Mouse (Mus musculus) forebrain, embryonic 14.5 days (tissue): ENCODE measurements around the gene Antxrl. TPM values are rescaled to one million over a fixed set of nuclear protein-coding genes. Genes with fewer than 3 reads are reported as not detected.

Source experiments
- ATAC-seq: fragments of 200-750 bp; cut with Nextera tagmentation; 2 replicates; pipeline ENCODE4 v1.8.0; 2017; ENCODE audit warnings: mild to moderate bottlenecking, moderate library complexity
- DNase-seq: peaks from one replicate; pipeline ENCODE4 v3.0.0-alpha.2; 2015; ENCODE audit warnings: low spot score
- H3K27ac ChIP-seq: fragments of 300-500 bp; sonication (generic); 2 replicates; pipeline ENCODE4 v1.5.1; 2014; ENCODE audit warnings: low read depth, mild to moderate bottlenecking, control low read depth, low read length, moderate library complexity
- H3K27me3 ChIP-seq: fragments of 300-500 bp; sonication (generic); replicated peaks from 2 replicates; pipeline ENCODE4 v1.6.1; 2014; ENCODE audit warnings: low read length, control low read depth, mixed read lengths; ENCODE audit not compliant: control insufficient read depth, insufficient read depth
- H3K36me3 ChIP-seq: fragments of 300-500 bp; sonication (generic); 2 replicates; pipeline ENCODE4 v1.6.1; 2014; ENCODE audit warnings: low read length, control low read depth; ENCODE audit not compliant: control insufficient read depth, insufficient read depth
- H3K4me1 ChIP-seq: fragments of 300-500 bp; sonication (generic); 2 replicates; pipeline ENCODE4 v1.6.1; 2014; ENCODE audit warnings: antibody characterized with exemption, low read length, control low read depth; ENCODE audit not compliant: control insufficient read depth, insufficient read depth
- H3K4me2 ChIP-seq: fragments of 300-500 bp; sonication (generic); 2 replicates; pipeline ENCODE4 v1.6.1; 2014; ENCODE audit warnings: mild to moderate bottlenecking, control low read depth, low read length
- H3K4me3 ChIP-seq: fragments of 300-500 bp; sonication (generic); 2 replicates; pipeline ENCODE4 v1.5.1; 2014; ENCODE audit warnings: low read depth, low read length, control low read depth
- H3K9ac ChIP-seq: fragments of 300-500 bp; sonication (generic); 2 replicates; pipeline ENCODE4 v1.6.1; 2014; ENCODE audit warnings: mild to moderate bottlenecking, low read length, control low read depth, moderate library complexity
- H3K9me3 ChIP-seq: fragments of 300-500 bp; sonication (generic); replicated peaks from 2 replicates; pipeline ENCODE4 v1.6.1; 2016; ENCODE audit warnings: low read length, control low read depth, mixed read lengths; ENCODE audit not compliant: control insufficient read depth
- WGBS: fragments of 180-500 bp; shearing (Covaris S2); extraction: QIAGEN DNeasy Blood & Tissue Kit; methylation state at CpG from one replicate; pipeline ENCODE4 v1.1.7; 2014; 5-methylcytosine and 5-hydroxymethylcytosine counted together
- polyA plus RNA-seq: library from polyadenylated mRNA; unstranded; fragments of >200 nt; fragmentation: Nextera tagmentation; extraction: Ambion mirVana; gene quantifications from 2 replicates; pipeline ENCODE4 v1.2.1, GENCODE M21; 2014

Gene Antxrl
- polyA plus RNA-seq, 1 experiment from 2014 or later = not detected

- Histone ChIP-seq H3K4me1 (no peaks in the 10 kb centered on the region), H3K27ac (no peak overlapping the region), H3K4me2 (no peak overlapping the region), H3K27me3 (no peaks in the 10 kb centered on the region), H3K36me3 (no peaks in the 10 kb centered on the region), H3K4me3 (no peak overlapping the region), H3K9me3 (no peaks in the 10 kb centered on the region), H3K9ac (no peak overlapping the region)
- WGBS = 92% methylated on average over 5 of the region's 5 CpGs
- DNase-seq (no peak), ATAC-seq (no peak)
Measured at GRCm38 (mm10) chr14:34091475-34091874, 39.0 kb downstream of the Antxrl start.

GRCm38 (mm10) chr14:34092856-34093255 is 40.3 kb downstream of the Antxrl start:
- Histone ChIP-seq H3K36me3 (no peaks in the 10 kb centered on the region), H3K4me2 (no peak overlapping the region), H3K9me3 (no peaks in the 10 kb centered on the region), H3K27ac (no peak overlapping the region), H3K4me1 (no peaks in the 10 kb centered on the region), H3K4me3 (no peak overlapping the region), H3K9ac (no peak overlapping the region), H3K27me3 (no peaks in the 10 kb centered on the region)
- ATAC-seq (no peak), DNase-seq (no peak)
- 100% methylated on average over 1 of the region's 1 CpGs for WGBS

GRCm38 (mm10) chr14:34096161-34096560 is 43.7 kb downstream of the Antxrl start:
- H3K9me3 ChIP-seq = no peaks in the 10 kb centered on the region
- no peak overlapping the region for H3K9ac ChIP-seq
- WGBS = 73% methylated on average over 5 of the region's 5 CpGs
- ATAC-seq = no peak
- no peak for DNase-seq
- no peak overlapping the region for H3K4me2 ChIP-seq
- H3K27me3 ChIP-seq = no peaks in the 10 kb centered on the region
- no peaks in the 10 kb centered on the region for H3K36me3 ChIP-seq
- H3K27ac ChIP-seq = no peak overlapping the region
- H3K4me1 ChIP-seq = no peaks in the 10 kb centered on the region
- no peak overlapping the region for H3K4me3 ChIP-seq

- Histone ChIP-seq H3K4me3 (no peak within 1 kb of the TSS), H3K27me3 (no peaks in the 10 kb centered on the region), H3K9me3 (no peaks in the 10 kb centered on the region), H3K36me3 (no peaks in the 10 kb centered on the region), H3K27ac (no peak within 1 kb of the TSS), H3K9ac (no peak within 1 kb of the TSS), H3K4me1 (no peaks in the 10 kb centered on the region), H3K4me2 (no peak within 1 kb of the TSS)
- WGBS = 87% methylated on average over 5 of the region's 5 CpGs
- no peak for ATAC-seq
- peak; percentile 9 for DNase-seq
Measured at GRCm38 (mm10) chr14:34102601-34103000, 50.1 kb downstream of the Antxrl start, which contains the start of gene A630023A22Rik. A630023A22Rik (minus strand) TSS chr14:34102754.

GRCm38 (mm10) chr14:34103855-34104254 is 51.3 kb downstream of the Antxrl start:
- Histone ChIP-seq H3K9ac (no peak overlapping the region), H3K4me3 (no peak overlapping the region), H3K4me1 (no peaks in the 10 kb centered on the region), H3K27ac (no peak overlapping the region), H3K9me3 (no peaks in the 10 kb centered on the region), H3K4me2 (no peak overlapping the region), H3K36me3 (no peaks in the 10 kb centered on the region), H3K27me3 (no peaks in the 10 kb centered on the region)
- DNase-seq (no peak), ATAC-seq (no peak)
- WGBS = 85% methylated on average over 3 of the region's 3 CpGs

GRCm38 (mm10) chr14:34104892-34105291 is 52.4 kb downstream of the Antxrl start:
- peak; percentile 48 for DNase-seq
- Histone ChIP-seq H3K9ac (no peak overlapping the region), H3K4me3 (no peak overlapping the region), H3K4me1 (no peaks in the 10 kb centered on the region), H3K4me2 (no peak overlapping the region), H3K36me3 (no peaks in the 10 kb centered on the region), H3K27ac (no peak overlapping the region), H3K9me3 (no peaks in the 10 kb centered on the region), H3K27me3 (no peaks in the 10 kb centered on the region)
- no peak for ATAC-seq
- 29% methylated on average over 8 of the region's 8 CpGs for WGBS

GRCm38 (mm10) chr14:34106389-34107062 is 54.0 kb downstream of the Antxrl start:
- H3K4me3 ChIP-seq = no peak overlapping the region
- no peak for DNase-seq
- no peaks in the 10 kb centered on the region for H3K36me3 ChIP-seq
- no peaks in the 10 kb centered on the region for H3K4me1 ChIP-seq
- H3K9me3 ChIP-seq = no peaks in the 10 kb centered on the region
- H3K27ac ChIP-seq = no peak overlapping the region
- 65% methylated on average over 11 of the region's 12 CpGs for WGBS
- no peak for ATAC-seq
- no peak overlapping the region for H3K4me2 ChIP-seq
- H3K9ac ChIP-seq = no peak overlapping the region
- no peaks in the 10 kb centered on the region for H3K27me3 ChIP-seq

- H3K4me2 ChIP-seq = no peak overlapping the region
- WGBS = 81% methylated on average over 4 of the region's 4 CpGs
- H3K4me3 ChIP-seq = no peak overlapping the region
- DNase-seq = no peak
- no peaks in the 10 kb centered on the region for H3K36me3 ChIP-seq
- no peaks in the 10 kb centered on the region for H3K27me3 ChIP-seq
- no peaks in the 10 kb centered on the region for H3K9me3 ChIP-seq
- no peak for ATAC-seq
- no peak overlapping the region for H3K9ac ChIP-seq
- no peak overlapping the region for H3K27ac ChIP-seq
- no peaks in the 10 kb centered on the region for H3K4me1 ChIP-seq
Measured at GRCm38 (mm10) chr14:34107594-34107993, 55.1 kb downstream of the Antxrl start.

GRCm38 (mm10) chr14:34114311-34114710 is 61.8 kb downstream of the Antxrl start:
- Histone ChIP-seq H3K4me1 (no peaks in the 10 kb centered on the region), H3K36me3 (no peaks in the 10 kb centered on the region), H3K27me3 (no peaks in the 10 kb centered on the region), H3K9ac (no peak overlapping the region), H3K27ac (no peak overlapping the region), H3K4me2 (no peak overlapping the region), H3K9me3 (no peaks in the 10 kb centered on the region), H3K4me3 (no peak overlapping the region)
- ATAC-seq = no peak
- no peak for DNase-seq
- WGBS = 82% methylated on average over 4 of the region's 4 CpGs
